Mouse (Mus musculus) lung, embryonic 15.5 days (tissue): ENCODE data around the gene Hist1h4j. TPM values are rescaled to one million over a fixed set of nuclear protein-coding genes. Genes with fewer than 3 reads are reported as not detected.
"Not testable (repeated sequence)": the region's sequence is repeated elsewhere in the genome, so short reads cannot be mapped to it uniquely, and the experiment has no call there.

Experiments
- ATAC-seq: fragments of 200-750 bp; cut with Nextera tagmentation; 2 replicates; pipeline ENCODE4 v1.8.0; 2017; ENCODE audit warnings: moderate number of reproducible peaks, borderline replicate concordance; ENCODE audit not compliant: low FRiP score, low TSS enrichment; ENCODE audit errors: extremely low read depth
- H3K27ac ChIP-seq: fragments of 300-500 bp; sonication (generic); 2 replicates; pipeline ENCODE4 v1.5.1; 2015; ENCODE audit warnings: moderate library complexity, mild to moderate bottlenecking, inconsistent platforms
- H3K27me3 ChIP-seq: fragments of 300-500 bp; sonication (generic); 2 replicates; pipeline ENCODE4 v1.6.1; 2015; ENCODE audit warnings: inconsistent platforms
- H3K36me3 ChIP-seq: fragments of 300-500 bp; sonication (generic); 2 replicates; pipeline ENCODE4 v1.6.1; 2015; ENCODE audit warnings: inconsistent platforms
- H3K4me1 ChIP-seq: fragments of 300-500 bp; sonication (generic); 2 replicates; pipeline ENCODE4 v1.6.1; 2015; ENCODE audit warnings: inconsistent platforms
- H3K4me2 ChIP-seq: fragments of 300-500 bp; sonication (generic); 2 replicates; pipeline ENCODE4 v1.6.1; 2015; ENCODE audit warnings: inconsistent platforms, mild to moderate bottlenecking, moderate library complexity
- H3K4me3 ChIP-seq: fragments of 300-500 bp; sonication (generic); 2 replicates; pipeline ENCODE4 v1.5.1; 2015; ENCODE audit warnings: mild to moderate bottlenecking, inconsistent platforms
- H3K9ac ChIP-seq: fragments of 300-500 bp; sonication (generic); 2 replicates; pipeline ENCODE4 v1.6.1; 2015; ENCODE audit warnings: inconsistent platforms
- H3K9me3 ChIP-seq: fragments of 300-500 bp; sonication (generic); 2 replicates; pipeline ENCODE4 v1.6.1; 2016; ENCODE audit warnings: inconsistent platforms
- WGBS: fragments of 180-500 bp; shearing (Covaris S2); methylation state at CpG from one replicate; pipeline ENCODE4 v1.1.7; 2015; 5-methylcytosine and 5-hydroxymethylcytosine counted together
- polyA plus RNA-seq: library from polyadenylated mRNA; unstranded; fragments of >200 nt; fragmentation: Nextera tagmentation; extraction: Ambion mirVana; gene quantifications from 2 replicates; pipeline ENCODE4 v1.2.1, GENCODE M21; 2015

Hist1h4j gene
- polyA plus RNA-seq, 1 experiment from 2014 or later, result 3.1 TPM

DNA sequence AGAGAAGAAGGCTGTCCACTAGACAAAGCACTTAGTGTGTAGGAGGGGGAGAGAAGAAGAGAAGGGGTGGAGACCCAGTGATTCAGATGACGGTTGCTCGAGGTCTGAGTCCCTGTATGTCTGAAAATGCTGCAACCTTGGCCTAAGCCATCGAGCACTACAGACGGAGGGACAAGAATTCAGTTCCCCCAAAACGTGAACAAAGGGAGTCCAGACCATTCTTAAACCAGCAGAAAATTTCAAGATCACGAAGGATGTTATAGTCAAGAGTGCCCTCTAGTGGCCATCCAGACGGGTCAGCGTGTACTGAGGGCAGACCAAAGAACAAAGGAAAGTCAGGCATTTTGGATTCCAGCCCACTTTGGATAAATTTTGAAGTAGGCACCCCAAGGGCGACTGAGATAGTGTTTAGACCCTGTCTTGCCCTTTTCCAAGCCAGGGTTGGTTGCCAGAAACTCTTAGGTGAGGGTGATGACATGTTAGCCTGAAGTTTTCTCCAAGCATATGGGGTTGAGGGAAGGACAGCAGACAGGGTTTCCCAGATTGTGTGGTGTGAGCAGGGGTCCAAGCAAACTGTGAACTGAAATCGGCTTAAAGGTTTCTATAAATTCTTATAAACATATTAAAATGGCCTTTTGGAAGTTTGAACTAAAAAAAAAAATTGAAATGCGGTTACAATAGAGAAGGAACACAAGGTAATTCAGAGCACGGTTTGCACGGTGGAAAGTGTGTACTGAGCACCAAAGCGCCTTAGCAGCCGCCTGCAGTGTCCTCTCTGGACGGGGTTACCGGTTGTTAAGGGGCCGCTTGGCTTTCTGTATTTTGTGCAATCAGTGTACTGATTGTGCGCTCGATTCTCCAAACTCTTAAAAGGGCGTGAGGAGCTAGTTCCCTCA is 606 bp upstream of the Hist1h4j start:
- peak; percentile 82 for ATAC-seq
- no peaks in the 10 kb centered on the region for H3K9me3 ChIP-seq
- H3K36me3 ChIP-seq, result no peaks in the 10 kb centered on the region
- H3K9ac ChIP-seq, result peak overlapping the region; percentile 57
- H3K27me3 ChIP-seq, result no peaks in the 10 kb centered on the region
- H3K4me3 ChIP-seq, result peak overlapping the region; percentile 50
- peaks cover 9% of the 10 kb centered on the region; the same call in 1 of the 2 replicates for H3K4me1 ChIP-seq
- peak overlapping the region; percentile 98 for H3K27ac ChIP-seq
- H3K4me2 ChIP-seq, result peak overlapping the region; percentile 67
- under 1% methylated on average over 21 of the region's 21 CpGs for WGBS

DNA sequence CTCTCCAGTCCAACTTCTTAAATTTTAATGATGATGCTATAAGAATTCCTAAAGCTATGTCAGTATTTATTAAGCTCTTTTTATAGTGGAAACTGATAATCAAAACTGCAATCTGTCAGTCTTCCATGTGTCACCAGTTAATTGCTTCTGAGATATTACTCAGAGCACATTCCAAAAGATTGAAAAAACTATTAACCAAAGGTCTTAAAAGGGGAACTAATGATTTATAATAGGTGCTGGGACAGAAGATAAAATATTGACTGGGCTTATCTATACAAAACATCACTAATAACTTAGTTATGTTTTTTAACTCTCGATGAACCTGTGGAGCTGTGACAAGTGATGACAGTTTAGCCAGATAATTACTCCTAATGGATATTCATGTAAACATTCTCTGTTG is 10.1 kb downstream of the Hist1h4j start:
- no peaks in the 10 kb centered on the region for H3K27me3 ChIP-seq
- H3K36me3 ChIP-seq, result no peaks in the 10 kb centered on the region
- no peak overlapping the region for H3K4me2 ChIP-seq
- 35% methylated on average over 1 of the region's 1 CpGs for WGBS
- H3K9ac ChIP-seq, result no peak overlapping the region
- peaks cover 13% of the 10 kb centered on the region for H3K4me1 ChIP-seq
- H3K27ac ChIP-seq, result no peak overlapping the region
- H3K4me3 ChIP-seq, result no peak overlapping the region
- H3K9me3 ChIP-seq, result no peaks in the 10 kb centered on the region
- ATAC-seq, result no peak

DNA sequence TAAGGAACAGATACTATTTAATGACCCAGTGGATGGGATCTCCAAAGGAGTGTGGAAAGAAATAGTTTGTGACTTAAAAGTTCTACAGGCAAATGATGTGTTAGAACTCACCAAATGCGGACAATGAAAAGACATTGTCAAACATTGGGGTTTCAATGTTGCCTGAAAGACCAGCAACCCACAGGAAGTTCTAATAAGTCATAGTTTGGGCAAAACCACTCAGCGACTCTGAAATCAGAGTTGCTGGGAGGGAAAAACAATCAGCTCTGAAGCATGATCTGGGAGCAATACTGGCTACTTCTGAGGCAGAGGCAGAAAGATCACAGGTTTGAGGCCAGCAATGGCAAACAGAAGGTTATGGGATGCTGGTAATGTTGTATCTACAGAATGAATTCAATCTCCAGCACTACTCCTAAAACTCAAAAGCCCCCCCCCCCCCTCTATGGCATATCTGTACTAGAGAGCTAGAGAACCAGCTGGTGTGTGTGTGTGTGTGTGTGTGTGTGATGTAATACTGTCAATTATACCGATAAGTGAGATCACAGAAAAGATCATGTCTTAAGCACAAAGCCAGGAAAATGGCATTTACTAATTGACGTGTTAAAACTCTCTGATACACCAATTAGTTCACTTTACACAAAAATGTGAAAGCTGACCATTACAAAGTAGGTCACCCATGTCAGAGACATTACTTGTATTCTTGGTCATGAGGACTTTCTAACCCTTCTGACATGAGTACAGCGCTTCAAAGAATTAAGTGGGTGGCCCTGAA is 14.7 kb downstream of the Hist1h4j start:
- Histone ChIP-seq H3K4me1 (peaks cover 32% of the 10 kb centered on the region), H3K4me3 (peak overlapping the region; percentile 49), H3K27me3 (no peaks in the 10 kb centered on the region), H3K27ac (peak overlapping the region; percentile 98), H3K9ac (peak overlapping the region; percentile 51), H3K9me3 (no peaks in the 10 kb centered on the region), H3K36me3 (no peaks in the 10 kb centered on the region), H3K4me2 (peak overlapping the region; percentile 72)
- ATAC-seq, result no peak
- WGBS, result under 1% methylated on average over 5 of the region's 5 CpGs

DNA sequence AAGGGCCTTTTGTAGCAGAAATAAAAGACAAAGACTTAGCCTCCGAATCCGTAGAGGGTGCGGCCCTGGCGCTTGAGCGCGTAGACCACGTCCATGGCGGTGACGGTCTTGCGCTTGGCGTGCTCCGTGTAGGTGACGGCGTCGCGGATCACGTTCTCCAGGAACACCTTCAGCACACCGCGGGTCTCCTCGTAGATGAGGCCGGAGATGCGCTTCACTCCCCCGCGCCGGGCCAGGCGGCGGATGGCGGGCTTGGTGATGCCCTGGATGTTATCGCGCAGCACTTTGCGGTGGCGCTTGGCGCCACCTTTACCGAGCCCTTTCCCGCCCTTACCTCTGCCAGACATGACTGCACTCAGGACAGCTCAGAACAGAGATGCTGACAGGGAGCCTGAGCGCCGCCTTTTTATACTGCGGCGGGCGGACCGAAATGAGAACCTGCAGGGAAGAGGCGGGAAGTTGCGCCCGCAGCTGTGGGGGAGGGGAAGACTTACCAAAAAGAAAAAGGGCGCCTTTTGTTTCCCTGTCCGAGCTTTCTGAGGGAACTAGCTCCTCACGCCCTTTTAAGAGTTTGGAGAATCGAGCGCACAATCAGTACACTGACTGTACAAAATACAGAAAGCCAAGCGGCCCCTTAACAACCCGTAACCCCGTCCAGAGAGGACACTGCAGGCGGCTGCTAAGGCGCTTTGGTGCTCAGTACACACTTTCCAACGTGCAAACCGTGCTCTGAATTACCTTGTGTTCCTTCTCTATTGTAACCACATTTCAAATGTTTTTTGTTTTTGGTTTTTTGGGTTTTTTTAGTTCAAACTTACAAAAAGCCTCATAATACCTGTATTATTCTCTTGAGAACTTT is 15.5 kb downstream of the Hist1h4j start, which contains the start of gene Hist1h4k:
Gene Hist1h4k, minus strand, starts transcription at position 347 of the 859 bp plus-strand sequence.
- H3K4me3 ChIP-seq, result peak within 1 kb of the TSS; percentile 49
- H3K9ac ChIP-seq, result peak within 1 kb of the TSS; percentile 51
- WGBS, result under 1% methylated on average over 42 of the region's 56 CpGs
- not testable (repeated sequence) for H3K27me3 ChIP-seq, H3K36me3 ChIP-seq, H3K9me3 ChIP-seq
- H3K4me1 ChIP-seq, result peaks cover 35% of the 10 kb centered on the region
- H3K27ac ChIP-seq, result peak within 1 kb of the TSS; percentile 98
- peak; percentile 82 for ATAC-seq
- H3K4me2 ChIP-seq, result peak within 1 kb of the TSS; percentile 72

DNA sequence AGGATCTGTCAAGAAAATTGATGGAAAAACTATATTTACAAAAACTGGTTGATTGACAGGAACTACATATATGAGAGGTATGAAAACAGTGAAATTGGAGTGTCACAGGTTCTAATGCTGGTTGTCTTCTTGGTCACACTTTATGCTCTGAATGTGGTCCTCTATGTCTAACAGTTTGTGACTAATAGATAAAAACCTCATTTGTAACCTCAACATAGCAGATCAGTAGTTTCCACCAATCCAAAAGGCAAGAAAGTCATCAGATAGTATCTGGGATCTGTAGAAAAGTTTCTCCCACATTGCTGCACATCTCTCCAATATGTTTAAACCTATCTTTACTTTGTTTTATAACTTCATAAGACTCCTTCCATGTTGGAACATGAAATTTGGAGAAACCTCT is 16.6 kb downstream of the Hist1h4j start:
- Histone ChIP-seq H3K4me3 (no peak overlapping the region), H3K4me2 (no peak overlapping the region), H3K27me3 (no peaks in the 10 kb centered on the region), H3K27ac (peak overlapping the region; percentile 55; the same call in 1 of the 2 replicates), H3K4me1 (peaks cover 40% of the 10 kb centered on the region), H3K9ac (no peak overlapping the region), H3K36me3 (no peaks in the 10 kb centered on the region), H3K9me3 (no peaks in the 10 kb centered on the region)
- no peak for ATAC-seq

DNA sequence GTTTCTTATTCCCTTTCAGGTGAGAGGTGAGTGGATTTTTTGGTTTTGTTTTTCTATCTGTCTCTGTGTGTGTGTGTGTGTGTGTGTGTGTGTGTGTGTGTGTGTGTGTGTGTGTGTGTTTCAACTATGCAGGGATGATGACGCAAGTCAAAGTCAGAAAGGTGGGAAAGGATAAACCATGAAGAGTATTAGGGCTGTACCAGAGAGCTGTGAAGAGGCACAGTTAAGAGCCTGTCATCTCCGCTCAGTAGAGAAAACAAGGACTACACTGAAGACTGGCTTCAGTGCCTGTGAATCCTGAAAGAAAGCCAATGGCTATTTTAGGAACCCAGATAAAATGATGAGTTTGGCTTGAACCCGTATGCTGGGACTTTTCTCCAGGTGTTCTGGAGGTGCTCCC is 17.0 kb downstream of the Hist1h4j start:
- Histone ChIP-seq H3K4me3 (0 out of 2 replicates have a peak overlapping the region, but pooled peaks have one; percentile 0), H3K9ac (no peak overlapping the region), H3K4me1 (peaks cover 40% of the 10 kb centered on the region), H3K36me3 (no peaks in the 10 kb centered on the region), H3K27ac (peak overlapping the region; percentile 96), H3K4me2 (peak overlapping the region; percentile 70; the same call in 1 of the 2 replicates), H3K9me3 (no peaks in the 10 kb centered on the region), H3K27me3 (no peaks in the 10 kb centered on the region)
- ATAC-seq, result no peak
- 46% methylated on average over 3 of the region's 3 CpGs for WGBS

DNA sequence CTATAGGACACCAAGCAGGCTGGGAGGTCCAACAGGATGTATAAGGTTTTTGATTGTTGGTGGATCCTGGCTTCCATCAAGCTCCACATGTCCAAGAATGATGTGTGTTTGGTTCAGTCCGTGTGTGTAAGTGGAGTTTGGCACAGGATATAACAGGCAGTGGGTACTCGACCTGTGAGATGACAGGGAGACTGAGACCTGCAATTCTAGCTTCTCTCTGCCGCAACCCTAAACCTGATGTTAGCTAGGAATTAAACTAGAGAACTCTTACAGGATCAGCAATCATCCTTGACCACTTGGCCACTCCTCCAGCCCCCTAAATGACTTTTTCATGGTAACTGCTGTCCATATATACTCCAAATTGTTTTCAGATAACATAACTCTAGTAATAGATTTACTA is 17.5 kb downstream of the Hist1h4j start:
- H3K4me3 ChIP-seq, result peak overlapping the region; percentile 0; the same call in 1 of the 2 replicates
- H3K9me3 ChIP-seq, result no peaks in the 10 kb centered on the region
- H3K27ac ChIP-seq, result peak overlapping the region; percentile 96
- peak overlapping the region; percentile 70 for H3K4me2 ChIP-seq
- ATAC-seq, result no peak
- WGBS, result 18% methylated on average over 3 of the region's 3 CpGs
- H3K9ac ChIP-seq, result no peak overlapping the region; the same call in 1 of the 2 replicates
- no peaks in the 10 kb centered on the region for H3K36me3 ChIP-seq
- no peaks in the 10 kb centered on the region for H3K27me3 ChIP-seq
- peaks cover 36% of the 10 kb centered on the region for H3K4me1 ChIP-seq

DNA sequence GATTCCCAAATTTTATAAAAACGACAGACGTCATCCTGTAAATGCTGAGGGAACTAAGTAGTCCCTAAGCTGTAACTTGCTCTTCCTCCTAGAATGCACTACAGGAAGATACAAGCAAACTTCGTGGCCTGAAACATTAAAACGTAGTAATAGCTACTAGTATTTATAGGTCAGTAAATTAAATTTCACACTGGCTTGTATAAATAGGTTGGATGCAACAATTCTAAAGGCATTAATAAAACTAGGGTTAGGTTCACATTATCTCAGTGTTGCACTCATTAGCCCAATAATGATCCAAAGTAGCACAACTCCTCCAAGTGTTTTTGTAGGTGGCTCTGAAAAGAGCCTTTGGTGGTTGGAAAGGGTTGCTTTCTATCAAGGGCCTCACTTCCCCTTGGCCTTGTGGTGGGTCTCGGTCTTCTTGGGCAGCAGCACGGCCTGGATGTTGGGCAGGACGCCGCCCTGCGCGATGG is 18.2 kb downstream of the Hist1h4j start:
- ATAC-seq, result peak; percentile 7; the same call in 1 of the 2 replicates
- H3K4me3 ChIP-seq, result peak overlapping the region; percentile 47
- H3K9me3 ChIP-seq, result no peaks in the 10 kb centered on the region
- no peaks in the 10 kb centered on the region for H3K27me3 ChIP-seq
- WGBS, result under 1% methylated on average over 10 of the region's 10 CpGs
- H3K36me3 ChIP-seq, result no peaks in the 10 kb centered on the region
- H3K9ac ChIP-seq, result peak overlapping the region; percentile 55
- peaks cover 33% of the 10 kb centered on the region for H3K4me1 ChIP-seq
- H3K4me2 ChIP-seq, result peak overlapping the region; percentile 70
- peak overlapping the region; percentile 96 for H3K27ac ChIP-seq

DNA sequence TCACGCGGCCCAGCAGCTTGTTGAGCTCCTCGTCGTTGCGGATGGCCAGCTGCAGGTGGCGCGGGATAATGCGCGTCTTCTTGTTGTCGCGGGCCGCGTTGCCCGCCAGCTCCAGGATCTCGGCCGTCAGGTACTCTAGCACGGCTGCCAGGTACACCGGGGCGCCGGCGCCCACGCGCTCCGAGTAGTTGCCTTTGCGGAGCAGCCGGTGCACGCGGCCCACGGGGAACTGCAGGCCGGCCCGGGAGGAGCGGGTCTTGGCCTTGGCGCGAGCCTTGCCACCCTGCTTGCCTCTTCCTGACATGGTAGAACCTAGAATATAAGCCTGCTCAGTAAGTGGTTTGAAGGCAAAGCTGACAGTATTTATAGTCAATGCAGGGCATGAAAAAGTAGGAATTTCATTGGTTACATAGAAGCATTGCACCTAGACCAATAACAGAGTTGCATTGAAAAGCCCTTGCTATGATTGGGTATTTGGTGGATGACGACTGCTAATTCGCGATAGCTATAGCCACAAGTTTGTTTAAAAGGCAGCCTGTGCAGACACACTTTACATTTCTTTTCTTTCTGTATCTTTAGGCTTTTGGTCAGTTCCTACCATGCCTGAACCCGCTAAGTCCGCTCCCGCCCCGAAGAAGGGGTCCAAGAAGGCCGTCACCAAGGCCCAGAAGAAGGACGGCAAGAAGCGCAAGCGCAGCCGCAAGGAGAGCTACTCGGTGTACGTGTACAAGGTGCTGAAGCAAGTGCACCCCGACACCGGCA is 18.8 kb downstream of the Hist1h4j start, which contains the start of the genes Hist1h2ak and Hist1h2bn:
Gene Hist1h2ak, minus strand, starts transcription at position 304 of the 762 bp plus-strand sequence.
Gene Hist1h2bn, plus strand, starts transcription at position 600 of the 762 bp plus-strand sequence.
- H3K27ac ChIP-seq, result peak within 1 kb of the TSS; percentile 96
- ATAC-seq, result peak; percentile 92
- not testable (repeated sequence) for H3K9me3 ChIP-seq, H3K36me3 ChIP-seq, H3K27me3 ChIP-seq
- peaks cover 29% of the 10 kb centered on the region for H3K4me1 ChIP-seq
- under 1% methylated on average over 49 of the region's 50 CpGs for WGBS
- H3K9ac ChIP-seq, result peak within 1 kb of the TSS; percentile 55
- peak within 1 kb of the TSS; percentile 70 for H3K4me2 ChIP-seq
- H3K4me3 ChIP-seq, result peak within 1 kb of the TSS; percentile 47

DNA sequence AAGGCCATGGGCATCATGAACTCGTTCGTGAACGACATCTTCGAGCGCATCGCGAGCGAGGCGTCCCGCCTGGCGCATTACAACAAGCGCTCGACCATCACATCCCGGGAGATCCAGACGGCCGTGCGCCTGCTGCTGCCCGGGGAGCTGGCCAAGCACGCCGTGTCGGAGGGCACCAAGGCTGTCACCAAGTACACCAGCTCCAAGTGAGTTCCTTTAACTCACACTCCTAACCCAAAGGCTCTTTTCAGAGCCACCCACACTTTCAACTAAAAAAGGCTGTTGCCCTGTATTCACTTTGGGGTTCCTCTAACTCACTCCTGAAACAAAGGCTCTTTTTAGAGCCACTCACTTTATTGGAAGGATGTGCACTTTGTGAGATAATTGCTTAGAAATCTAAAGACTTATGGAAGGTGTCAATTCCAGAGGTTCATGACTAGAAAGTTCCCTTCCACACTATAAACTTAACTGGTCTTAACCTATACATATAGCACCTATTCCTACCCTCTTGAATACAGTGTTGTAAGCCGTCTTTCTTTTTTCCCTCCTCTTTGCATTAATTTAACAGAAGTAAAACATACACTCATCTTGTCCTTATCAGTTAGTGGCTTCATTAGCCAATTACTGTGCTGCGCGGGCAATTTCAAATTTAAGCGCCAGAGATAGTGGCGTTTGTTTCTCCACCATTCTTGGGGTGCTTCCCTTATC is 19.6 kb downstream of the Hist1h4j start:
- WGBS, result under 1% methylated on average over 15 of the region's 26 CpGs
- ATAC-seq, result not testable (repeated sequence)

More for the DNA sequence above, 19.6 kb downstream of the Hist1h4j start:
- not testable (repeated sequence) for H3K36me3 ChIP-seq, H3K27me3 ChIP-seq, H3K9me3 ChIP-seq
- H3K4me1 ChIP-seq, result peaks cover 28% of the 10 kb centered on the region
- peak overlapping the region; percentile 55 for H3K9ac ChIP-seq
- peak overlapping the region; percentile 70 for H3K4me2 ChIP-seq
- H3K4me3 ChIP-seq, result peak overlapping the region; percentile 47
- H3K27ac ChIP-seq, result peak overlapping the region; percentile 96
